Mouse (Mus musculus) myocyte (in vitro differentiated cells): ENCODE data around the gene Necab3. TPM values are rescaled to one million over a fixed set of nuclear protein-coding genes. Genes with fewer than 3 reads are reported as not detected.

Experiments
- H3K27me3 ChIP-seq: one replicate; pipeline ENCODE4 v1.6.1; 2011; ENCODE audit not compliant: control insufficient read depth, insufficient read depth, insufficient read length
- H3K36me3 ChIP-seq: one replicate; pipeline ENCODE4 v1.6.1; 2011; ENCODE audit not compliant: control insufficient read depth, insufficient read depth
- H3K4me2 ChIP-seq: one replicate; pipeline ENCODE4 v1.6.1; 2011; ENCODE audit warnings: low read depth, control low read depth
- H3K4me3 ChIP-seq: one replicate; pipeline ENCODE4 v1.5.1; 2011; ENCODE audit warnings: mild to moderate bottlenecking, control low read depth, moderate library complexity
- H3K79me2 ChIP-seq: one replicate; pipeline ENCODE4 v1.6.1; 2011; ENCODE audit not compliant: control insufficient read depth, insufficient read depth
- H3ac ChIP-seq: one replicate; pipeline ENCODE4 v1.6.1; 2011; ENCODE audit not compliant: control insufficient read depth, insufficient read length
- CEBPB ChIP-seq: IDR thresholded peaks from 2 replicates; pipeline ENCODE4 v1.6.1; 2011; ENCODE audit warnings: mild to moderate bottlenecking, moderate library complexity; ENCODE audit not compliant: poor library complexity, insufficient read depth, severe bottlenecking
- E2F4 ChIP-seq: IDR thresholded peaks from one replicate; pipeline ENCODE4 v1.6.1; 2011; ENCODE audit warnings: mild to moderate bottlenecking, control low read depth, moderate library complexity; ENCODE audit not compliant: insufficient read depth
- MAX ChIP-seq: IDR thresholded peaks from one replicate; pipeline ENCODE4 v1.6.1; 2011; ENCODE audit warnings: low read depth, mild to moderate bottlenecking, control low read depth
- MYOD1 ChIP-seq, 3 experiments: IDR thresholded peaks; one replicate each; pipeline ENCODE4 v1.6.1; 2011; ENCODE audit warnings: control low read depth in 2 of 3, low read depth in 2 of 3, mild to moderate bottlenecking in 2 of 3, moderate library complexity in 1 of 3; ENCODE audit not compliant: insufficient read length in 2 of 3, control insufficient read depth in 1 of 3
- MYOG ChIP-seq, 3 experiments: IDR thresholded peaks; one replicate each; pipeline ENCODE4 v1.6.1; 2011; ENCODE audit warnings: control low read depth in 2 of 3, low read depth in 2 of 3, mild to moderate bottlenecking in 2 of 3; ENCODE audit not compliant: insufficient read length in 2 of 3, control insufficient read depth in 1 of 3, insufficient read depth in 1 of 3
- POLR2A ChIP-seq: IDR thresholded peaks from one replicate; pipeline ENCODE4 v1.6.1; 2011; ENCODE audit warnings: low read depth, mild to moderate bottlenecking, control low read depth, moderate library complexity; ENCODE audit not compliant: insufficient read length
- POLR2AphosphoS2 ChIP-seq: IDR thresholded peaks from one replicate; pipeline ENCODE4 v1.6.1; 2011; ENCODE audit warnings: low read depth, control low read depth; ENCODE audit not compliant: insufficient read length
- REST ChIP-seq: IDR thresholded peaks from one replicate; pipeline ENCODE4 v1.6.1; 2011; ENCODE audit warnings: mild to moderate bottlenecking, control low read depth, moderate library complexity; ENCODE audit not compliant: insufficient read depth, insufficient read length
- SRF ChIP-seq: IDR thresholded peaks from one replicate; pipeline ENCODE4 v1.6.1; 2011; ENCODE audit warnings: low read depth; ENCODE audit not compliant: control insufficient read depth, insufficient read length
- TCF12 ChIP-seq: IDR thresholded peaks from one replicate; pipeline ENCODE4 v1.6.1; 2011; ENCODE audit warnings: mild to moderate bottlenecking, control low read depth; ENCODE audit not compliant: poor library complexity, insufficient read depth, severe bottlenecking
- TCF3 ChIP-seq: IDR thresholded peaks from one replicate; pipeline ENCODE4 v1.6.1; 2011; ENCODE audit warnings: low read depth, control low read depth; ENCODE audit not compliant: insufficient read length
- USF1 ChIP-seq: IDR thresholded peaks from one replicate; pipeline ENCODE4 v1.6.1; 2011; ENCODE audit warnings: low read depth, mild to moderate bottlenecking, control low read depth, moderate library complexity
- polyA plus RNA-seq: library from polyadenylated mRNA; unstranded; fragments of >200 nt; fragmentation: generic; extraction: Trizol; gene quantifications from one replicate; pipeline ENCODE4 v1.2.1, GENCODE M21; 2012; ENCODE audit warnings: missing spikeins

Necab3 gene
- polyA plus RNA-seq, 1 experiment = 0.12 TPM

GRCm38 (mm10) chr2:154601324-154601723, 42.6 kb upstream of the Necab3 start:
- H3K4me3 ChIP-seq = no peak overlapping the region
- TF ChIP-seq POLR2AphosphoS2 (no peak), REST (no peak), POLR2A (no peak), TCF12 (no peak), MYOD1 (IDR thresholded peaks at IDR 0.05; ENCODE audit: control insufficient read depth in 1 of 3, insufficient read length in 2 of 3, low read depth in 2 of 3) (no peak), USF1 (no peak), CEBPB (no peak), TCF3 (no peak), E2F4 (no peak), SRF (no peak), MAX (no peak), MYOG (IDR thresholded peaks at IDR 0.05; ENCODE audit: control insufficient read depth in 1 of 3, insufficient read depth in 1 of 3, insufficient read length in 2 of 3, low read depth in 2 of 3) (no peak)
- H3K36me3 ChIP-seq = no peaks in the 10 kb centered on the region
- H3K4me2 ChIP-seq = no peak overlapping the region
- no peaks in the 10 kb centered on the region for H3K79me2 ChIP-seq
- H3ac ChIP-seq = no peak overlapping the region
- no peaks in the 10 kb centered on the region for H3K27me3 ChIP-seq

GRCm38 (mm10) chr2:154600586-154600985, 41.9 kb upstream of the Necab3 start:
- H3K36me3 ChIP-seq = no peaks in the 10 kb centered on the region
- no peaks in the 10 kb centered on the region for H3K27me3 ChIP-seq
- no peak overlapping the region for H3K4me3 ChIP-seq
- H3ac ChIP-seq = no peak overlapping the region
- no peaks in the 10 kb centered on the region for H3K79me2 ChIP-seq
- no peak for TF ChIP-seq MYOD1 (IDR thresholded peaks at IDR 0.05; ENCODE audit: control insufficient read depth in 1 of 3, insufficient read length in 2 of 3, low read depth in 2 of 3)
- TF ChIP-seq CEBPB = no peak
- TF ChIP-seq MYOG (IDR thresholded peaks at IDR 0.05; ENCODE audit: control insufficient read depth in 1 of 3, insufficient read depth in 1 of 3, insufficient read length in 2 of 3, low read depth in 2 of 3) = no peak
- no peak for TF ChIP-seq TCF12
- no peak for TF ChIP-seq USF1
- no peak for TF ChIP-seq E2F4
- no peak for TF ChIP-seq TCF3
- no peak for TF ChIP-seq POLR2A
- TF ChIP-seq SRF = no peak
- TF ChIP-seq POLR2AphosphoS2 = no peak
- no peak for TF ChIP-seq REST
- TF ChIP-seq MAX = no peak
- H3K4me2 ChIP-seq = no peak overlapping the region

GRCm38 (mm10) chr2:154597399-154597798, 38.7 kb upstream of the Necab3 start:
- H3K79me2 ChIP-seq = no peaks in the 10 kb centered on the region
- no peaks in the 10 kb centered on the region for H3K36me3 ChIP-seq
- H3K4me2 ChIP-seq = no peak overlapping the region
- TF ChIP-seq MYOG (IDR thresholded peaks at IDR 0.05; ENCODE audit: control insufficient read depth in 1 of 3, insufficient read depth in 1 of 3, insufficient read length in 2 of 3, low read depth in 2 of 3) = no peak
- TF ChIP-seq USF1 = no peak
- H3K27me3 ChIP-seq = no peaks in the 10 kb centered on the region
- H3ac ChIP-seq = no peak overlapping the region
- no peak overlapping the region for H3K4me3 ChIP-seq

- Histone ChIP-seq H3K27me3 (no peaks in the 10 kb centered on the region), H3K4me2 (no peak overlapping the region), H3ac (no peak overlapping the region), H3K4me3 (no peak overlapping the region), H3K36me3 (no peaks in the 10 kb centered on the region), H3K79me2 (no peaks in the 10 kb centered on the region)
- TF ChIP-seq SRF (no peak), MYOD1 (IDR thresholded peaks at IDR 0.05; ENCODE audit: control insufficient read depth in 1 of 3, insufficient read length in 2 of 3, low read depth in 2 of 3) (peak in 2 of 3 experiments; percentile 37 to 47), USF1 (peak; percentile 58), MYOG (IDR thresholded peaks at IDR 0.05; ENCODE audit: control insufficient read depth in 1 of 3, insufficient read depth in 1 of 3, insufficient read length in 2 of 3, low read depth in 2 of 3) (peak in 1 of 3 experiments; percentile 71), CEBPB (no peak)
Observed at GRCm38 (mm10) chr2:154595775-154596174, 37.1 kb upstream of the Necab3 start.

GRCm38 (mm10) chr2:154593025-154593424, 34.3 kb upstream of the Necab3 start:
- Histone ChIP-seq H3K36me3 (no peaks in the 10 kb centered on the region), H3K4me2 (no peak overlapping the region), H3K79me2 (no peaks in the 10 kb centered on the region), H3ac (no peak overlapping the region), H3K27me3 (peaks cover under 1% of the 10 kb centered on the region), H3K4me3 (no peak overlapping the region)
- TF ChIP-seq CEBPB (no peak), MYOG (IDR thresholded peaks at IDR 0.05; ENCODE audit: control insufficient read depth in 1 of 3, insufficient read depth in 1 of 3, insufficient read length in 2 of 3, low read depth in 2 of 3) (no peak)
